Mouse (Mus musculus) embryonic stem cell, embryonic (primary cell): ENCODE results near the gene Cyp26b1.

Experiments used
- CTCF ChIA-PET, 4 experiments: fragments of 300-600 bp in 2 of 4; fragments of 350-600 bp in 2 of 4; sonication (Branson Sonifier 250); formaldehyde crosslinking; loops; one replicate each; lab custom pipeline; 2022; ENCODE audit warnings: inconsistent platforms in 2 of 4; lab: Charles Lee
- POLR2A ChIA-PET, 4 experiments: fragments of 300-600 bp in 2 of 4; fragments of 350-600 bp in 2 of 4; sonication (Branson Sonifier 250); formaldehyde crosslinking; loops; one replicate each; lab custom pipeline; 2022; ENCODE audit warnings: antibody characterized with exemption in 4 of 4, inconsistent platforms in 1 of 4; lab: Charles Lee

The Cyp26b1 gene

GRCm38 (mm10) chr6:84589742-84590686 lies 3.7 kb downstream of the Cyp26b1 start:
- CTCF ChIA-PET, result interaction anchor here (0.5 to 4.8 kb wide), 86 partner anchors 9 to 789 kb away, joined by 3 to 26 read pairs (median 4); partner anchors contain the start of gene Spr (in 2 of the 4)
- POLR2A ChIA-PET, result interaction anchor here (0.5 to 1.3 kb wide), 8 partner anchors 8 to 429 kb away, joined by 3 to 4 read pairs (median 3); no protein-coding TSS in a partner anchor

- ChIA-PET CTCF (interaction anchor here (0.6 to 4.8 kb wide), 18 partner anchors 10 to 1442 kb away, joined by 3 to 26 read pairs (median 5); no protein-coding TSS in a partner anchor), POLR2A (interaction anchor here (0.6 to 1.3 kb wide), 5 partner anchors 8 to 517 kb away, joined by 3 to 4 read pairs (median 3); no protein-coding TSS in a partner anchor)
Measured at GRCm38 (mm10) chr6:84588895-84589652, 4.6 kb downstream of the Cyp26b1 start.

- CTCF ChIA-PET, result interaction anchor here in 3 of 4 experiments (0.6 to 4.8 kb wide), 10 partner anchors 9 to 1443 kb away, joined by 3 to 26 read pairs (median 5); no protein-coding TSS in a partner anchor
- POLR2A ChIA-PET, result interaction anchor here in 3 of 4 experiments (1.1 to 1.3 kb wide), 4 partner anchors 9 to 517 kb away, joined by 3 to 5 read pairs (median 3); no protein-coding TSS in a partner anchor
Measured at GRCm38 (mm10) chr6:84588221-84588894, 5.3 kb downstream of the Cyp26b1 start.

GRCm38 (mm10) chr6:84587471-84588101 lies 6.1 kb downstream of the Cyp26b1 start:
- ChIA-PET CTCF (interaction anchor here in 3 of 4 experiments (0.6 to 4.8 kb wide), 9 partner anchors 8 to 516 kb away, joined by 3 to 26 read pairs (median 4); no protein-coding TSS in a partner anchor), POLR2A (interaction anchor here in 1 of 4 experiments (1.1 to 1.3 kb wide), 2 partner anchors 13 to 517 kb away, joined by 4 to 5 read pairs; no protein-coding TSS in a partner anchor)

GRCm38 (mm10) chr6:84586551-84587200 lies 7.0 kb downstream of the Cyp26b1 start:
- POLR2A ChIA-PET, result interaction anchor here in 2 of 4 experiments (0.6 to 1.3 kb wide), 4 partner anchors 12 to 519 kb away, joined by 3 to 5 read pairs (median 4); no protein-coding TSS in a partner anchor
- CTCF ChIA-PET, result interaction anchor here in 3 of 4 experiments (0.6 to 2.0 kb wide), 5 partner anchors 8 to 515 kb away, joined by 3 to 8 read pairs (median 5); no protein-coding TSS in a partner anchor

- POLR2A ChIA-PET, result interaction anchor here in 1 of 4 experiments (1.2 kb wide), 1 partner anchor 520 kb away, joined by 3 read pairs; no protein-coding TSS in a partner anchor
- CTCF ChIA-PET, result no interaction called here
Measured at GRCm38 (mm10) chr6:84585686-84586300, 7.9 kb downstream of the Cyp26b1 start.

GRCm38 (mm10) chr6:84584783-84585685 lies 8.7 kb downstream of the Cyp26b1 start:
- CTCF ChIA-PET, result interaction anchor here in 2 of 4 experiments (0.7 to 2.7 kb wide), 2 partner anchors 11 to 50 kb away, joined by 3 to 11 read pairs; no protein-coding TSS in a partner anchor
- POLR2A ChIA-PET, result interaction anchor here in 1 of 4 experiments (0.8 kb wide), 1 partner anchor 490 kb away, joined by 4 read pairs; no protein-coding TSS in a partner anchor

- POLR2A ChIA-PET, result interaction anchor here in 3 of 4 experiments (0.7 to 1.5 kb wide), 9 partner anchors 10 to 784 kb away, joined by 3 to 10 read pairs (median 4); partner anchors contain the start of gene Paip2b (in 1 of the 3)
- CTCF ChIA-PET, result interaction anchor here in 3 of 4 experiments (0.6 to 2.7 kb wide), 5 partner anchors 8 to 180 kb away, joined by 3 to 11 read pairs (median 3); no protein-coding TSS in a partner anchor
Measured at GRCm38 (mm10) chr6:84583841-84584782, 9.6 kb downstream of the Cyp26b1 start.

GRCm38 (mm10) chr6:84583371-84583770 lies 10.3 kb downstream of the Cyp26b1 start:
- ChIA-PET CTCF (interaction anchor here (0.6 to 2.7 kb wide), 7 partner anchors 8 to 488 kb away, joined by 3 to 11 read pairs (median 3); no protein-coding TSS in a partner anchor), POLR2A (interaction anchor here in 2 of 4 experiments (1.0 to 1.5 kb wide), 6 partner anchors 9 to 784 kb away, joined by 3 to 10 read pairs (median 4); partner anchors contain the start of gene Paip2b (in 1 of the 2))

GRCm38 (mm10) chr6:84582826-84583225 lies 10.9 kb downstream of the Cyp26b1 start:
- CTCF ChIA-PET, result interaction anchor here in 3 of 4 experiments (0.6 to 2.7 kb wide), 7 partner anchors 9 to 488 kb away, joined by 3 to 11 read pairs (median 3); no protein-coding TSS in a partner anchor
- POLR2A ChIA-PET, result interaction anchor here in 2 of 4 experiments (0.7 to 1.7 kb wide), 8 partner anchors 8 to 783 kb away, joined by 3 to 10 read pairs (median 4); partner anchors contain the start of gene Paip2b (in 1 of the 2)

- CTCF ChIA-PET, result interaction anchor here in 2 of 4 experiments (0.6 to 1.8 kb wide), 3 partner anchors 8 to 487 kb away, joined by 3 to 6 read pairs (median 3); no protein-coding TSS in a partner anchor
- POLR2A ChIA-PET, result interaction anchor here in 2 of 4 experiments (1.5 to 1.7 kb wide), 2 partner anchors 8 to 523 kb away, joined by 3 to 4 read pairs; no protein-coding TSS in a partner anchor
Measured at GRCm38 (mm10) chr6:84581833-84582445, 11.8 kb downstream of the Cyp26b1 start.

GRCm38 (mm10) chr6:84580979-84581832 lies 12.5 kb downstream of the Cyp26b1 start:
- CTCF ChIA-PET, result interaction anchor here in 3 of 4 experiments (0.7 to 2.5 kb wide), 3 partner anchors 9 kb away, joined by 3 to 7 read pairs (median 3); no protein-coding TSS in a partner anchor
- POLR2A ChIA-PET, result interaction anchor here in 3 of 4 experiments (0.6 to 1.7 kb wide), 3 partner anchors 9 to 524 kb away, joined by 3 to 4 read pairs (median 4); no protein-coding TSS in a partner anchor
